Mouse (Mus musculus) liver, adult 2 months (tissue): ENCODE data around the gene Chn2. TPM values are rescaled to one million over a fixed set of nuclear protein-coding genes. Genes with fewer than 3 reads are reported as not detected.

Experiments
- DNase-seq: peaks from one replicate; pipeline ENCODE4 v3.0.0-alpha.2; 2011; ENCODE audit warnings: low read depth, low spot score; ENCODE audit errors: extremely low read depth
- H3K27ac ChIP-seq: fragments of 200-500 bp; replicated peaks from 2 replicates; pipeline ENCODE4 v1.5.1; 2012; ENCODE audit warnings: low read depth, mild to moderate bottlenecking, control low read depth, inconsistent platforms, low read length; ENCODE audit not compliant: insufficient read depth
- H3K27me3 ChIP-seq: fragments of 200-500 bp; 2 replicates; pipeline ENCODE4 v1.6.1; 2012; ENCODE audit warnings: mild to moderate bottlenecking, moderate library complexity, low read length, inconsistent platforms; ENCODE audit not compliant: control insufficient read depth, insufficient read depth
- H3K36me3 ChIP-seq: fragments of 200-500 bp; 2 replicates; pipeline ENCODE4 v1.6.1; 2012; ENCODE audit warnings: low read length, inconsistent platforms; ENCODE audit not compliant: control insufficient read depth, insufficient read depth
- H3K4me1 ChIP-seq: fragments of 200-500 bp; 2 replicates; pipeline ENCODE4 v1.6.1; 2011; ENCODE audit warnings: low read length; ENCODE audit not compliant: control insufficient read depth, insufficient read depth
- H3K4me3 ChIP-seq: fragments of 200-500 bp; 2 replicates; pipeline ENCODE4 v1.5.1; 2011; ENCODE audit warnings: low read depth, mild to moderate bottlenecking, control low read depth, low read length, moderate library complexity; ENCODE audit not compliant: insufficient read depth
- H3K79me2 ChIP-seq: fragments of 200-500 bp; 2 replicates; pipeline ENCODE4 v1.6.1; 2012; ENCODE audit warnings: inconsistent platforms, mild to moderate bottlenecking, low read length, moderate library complexity; ENCODE audit not compliant: control insufficient read depth, insufficient read depth
- H3K9ac ChIP-seq: fragments of 200-500 bp; 2 replicates; pipeline ENCODE4 v1.6.1; 2012; ENCODE audit warnings: low read depth, mild to moderate bottlenecking, control low read depth, inconsistent platforms, low read length
- CTCF ChIP-seq: fragments of 200-500 bp; IDR thresholded peaks from 2 replicates; pipeline ENCODE4 v1.5.1; 2011; ENCODE audit warnings: low read depth, low read length, control low read depth
- POLR2A ChIP-seq: fragments of 200-500 bp; IDR thresholded peaks from 2 replicates; pipeline ENCODE4 v1.6.1; 2011; ENCODE audit warnings: low read length, control low read depth; ENCODE audit not compliant: insufficient read depth; ENCODE audit errors: extremely low read depth
- WGBS: fragments of 180-500 bp; shearing (Covaris S2); methylation state at CpG from one replicate; pipeline ENCODE4 v1.1.7; 2018; 5-methylcytosine and 5-hydroxymethylcytosine counted together
- polyA plus RNA-seq: library from polyadenylated mRNA; depleted of rRNA; stranded (reverse); fragments of >200 nt; gene quantifications from 2 replicates; pipeline ENCODE4 v1.2.3, GENCODE M21; 2012
- total RNA-seq: library from RNA; depleted of rRNA; stranded (reverse); fragments of >200 nt; gene quantifications from 2 replicates; pipeline ENCODE4 v1.2.3, GENCODE M21; 2014

Chn2 gene
- total and polyA plus RNA-seq, 2 experiments, result 37.3 to 46.2 TPM

GRCm38 (mm10) chr6:54009293-54009692 is 30.1 kb upstream of the Chn2 start:
- H3K4me1 ChIP-seq, result no peaks in the 10 kb centered on the region
- no peak overlapping the region for H3K4me3 ChIP-seq
- H3K36me3 ChIP-seq, result no peaks in the 10 kb centered on the region
- H3K27ac ChIP-seq, result no peak overlapping the region
- no peak overlapping the region for H3K9ac ChIP-seq
- H3K27me3 ChIP-seq, result no peaks in the 10 kb centered on the region; the same call in 1 of the 2 replicates
- DNase-seq, result no peak
- no peaks in the 10 kb centered on the region for H3K79me2 ChIP-seq
- 72% methylated on average over 4 of the region's 4 CpGs for WGBS
- TF ChIP-seq POLR2A, result no peak

GRCm38 (mm10) chr6:54010362-54010761 is 29.0 kb upstream of the Chn2 start:
- Histone ChIP-seq H3K27ac (no peak overlapping the region), H3K79me2 (no peaks in the 10 kb centered on the region), H3K36me3 (no peaks in the 10 kb centered on the region), H3K4me3 (no peak overlapping the region), H3K9ac (no peak overlapping the region), H3K27me3 (no peaks in the 10 kb centered on the region; the same call in 1 of the 2 replicates), H3K4me1 (no peaks in the 10 kb centered on the region)
- no peak for DNase-seq
- no peak for TF ChIP-seq POLR2A
- no peak for TF ChIP-seq CTCF
- WGBS, result 89% methylated on average over 9 of the region's 9 CpGs

DNA sequence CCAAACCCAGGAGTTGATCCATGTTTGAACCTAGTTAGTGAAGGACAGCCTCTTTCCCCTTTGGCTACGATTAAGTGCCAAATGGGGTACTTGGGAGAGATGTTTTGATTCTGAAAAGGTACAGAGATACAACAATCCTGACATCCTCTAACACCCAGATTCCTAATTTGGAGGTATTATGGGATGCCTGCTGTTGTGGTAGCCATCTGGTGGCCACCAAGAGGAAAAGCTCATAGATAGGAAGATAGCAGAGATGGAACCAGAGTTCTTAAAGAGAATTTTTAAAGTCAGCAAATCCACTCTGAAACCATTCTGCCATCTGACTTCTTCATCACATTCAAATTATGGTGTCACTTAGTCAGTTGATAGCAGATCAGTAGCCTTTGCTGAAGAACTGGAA is 27.2 kb upstream of the Chn2 start:
- H3K4me3 ChIP-seq, result no peak overlapping the region
- TF ChIP-seq CTCF, result no peak
- TF ChIP-seq POLR2A, result no peak
- H3K79me2 ChIP-seq, result no peaks in the 10 kb centered on the region
- DNase-seq, result no peak
- H3K27me3 ChIP-seq, result no peaks in the 10 kb centered on the region
- H3K27ac ChIP-seq, result no peak overlapping the region
- no peak overlapping the region for H3K9ac ChIP-seq
- H3K36me3 ChIP-seq, result no peaks in the 10 kb centered on the region
- 93% methylated on average over 1 of the region's 1 CpGs for WGBS
- no peaks in the 10 kb centered on the region for H3K4me1 ChIP-seq

DNA sequence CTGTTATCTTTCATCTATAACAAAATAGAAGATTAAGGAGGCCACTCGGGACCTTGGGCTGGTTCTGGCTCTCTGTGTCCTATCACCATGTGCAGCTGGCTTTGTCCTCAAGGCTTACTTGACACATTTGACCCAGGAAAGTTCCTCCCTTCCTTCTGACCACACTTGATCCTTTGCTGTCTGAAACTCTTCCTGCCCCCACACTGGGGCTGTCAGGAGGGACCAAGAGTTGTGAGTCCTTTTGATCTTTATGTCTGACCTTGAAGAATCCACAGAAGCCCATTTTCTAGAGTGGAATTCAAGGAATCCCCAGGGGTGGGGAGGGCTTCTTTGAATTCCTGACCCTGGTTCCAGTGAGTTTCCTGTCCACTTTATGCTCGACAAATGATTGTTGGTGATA is 21.3 kb upstream of the Chn2 start:
- no peak for DNase-seq
- TF ChIP-seq POLR2A (no peak), CTCF (no peak)
- 74% methylated on average over 2 of the region's 2 CpGs for WGBS
- H3K9ac ChIP-seq, result no peak overlapping the region
- no peaks in the 10 kb centered on the region for H3K36me3 ChIP-seq
- no peak overlapping the region for H3K4me3 ChIP-seq
- H3K79me2 ChIP-seq, result no peaks in the 10 kb centered on the region
- H3K27ac ChIP-seq, result no peak overlapping the region
- no peaks in the 10 kb centered on the region for H3K4me1 ChIP-seq
- no peaks in the 10 kb centered on the region for H3K27me3 ChIP-seq

- Histone ChIP-seq H3K36me3 (no peaks in the 10 kb centered on the region), H3K27ac (no peak overlapping the region), H3K4me1 (no peaks in the 10 kb centered on the region), H3K9ac (no peak overlapping the region), H3K4me3 (no peak overlapping the region), H3K27me3 (no peaks in the 10 kb centered on the region), H3K79me2 (no peaks in the 10 kb centered on the region)
- WGBS, result 82% methylated on average over 5 of the region's 5 CpGs
- TF ChIP-seq POLR2A (no peak), CTCF (no peak)
- DNase-seq, result no peak
These were observed 20.5 kb upstream of the Chn2 start for GRCm38 (mm10) chr6:54018861-54019260.

- WGBS, result 31% methylated on average over 15 of the region's 15 CpGs
- Histone ChIP-seq H3K79me2 (no peaks in the 10 kb centered on the region), H3K4me1 (no peaks in the 10 kb centered on the region), H3K4me3 (no peak overlapping the region), H3K27ac (no peak overlapping the region), H3K36me3 (no peaks in the 10 kb centered on the region), H3K27me3 (no peaks in the 10 kb centered on the region), H3K9ac (no peak overlapping the region)
- DNase-seq, result no peak
- no peak for TF ChIP-seq POLR2A
- TF ChIP-seq CTCF, result no peak
These were observed 18.1 kb upstream of the Chn2 start for GRCm38 (mm10) chr6:54021123-54021789.
